Mouse (Mus musculus): Measurements from ENCODE around the gene Unc13c.

Unc13c gene

GRCm38 (mm10) chr9:73968641-73969121 is at the start of gene Unc13c:
Gene Unc13c, minus strand, starts transcription at chr9:73968966.
- no peak for DNase-seq (ENCODE audit: low read depth)

DNA sequence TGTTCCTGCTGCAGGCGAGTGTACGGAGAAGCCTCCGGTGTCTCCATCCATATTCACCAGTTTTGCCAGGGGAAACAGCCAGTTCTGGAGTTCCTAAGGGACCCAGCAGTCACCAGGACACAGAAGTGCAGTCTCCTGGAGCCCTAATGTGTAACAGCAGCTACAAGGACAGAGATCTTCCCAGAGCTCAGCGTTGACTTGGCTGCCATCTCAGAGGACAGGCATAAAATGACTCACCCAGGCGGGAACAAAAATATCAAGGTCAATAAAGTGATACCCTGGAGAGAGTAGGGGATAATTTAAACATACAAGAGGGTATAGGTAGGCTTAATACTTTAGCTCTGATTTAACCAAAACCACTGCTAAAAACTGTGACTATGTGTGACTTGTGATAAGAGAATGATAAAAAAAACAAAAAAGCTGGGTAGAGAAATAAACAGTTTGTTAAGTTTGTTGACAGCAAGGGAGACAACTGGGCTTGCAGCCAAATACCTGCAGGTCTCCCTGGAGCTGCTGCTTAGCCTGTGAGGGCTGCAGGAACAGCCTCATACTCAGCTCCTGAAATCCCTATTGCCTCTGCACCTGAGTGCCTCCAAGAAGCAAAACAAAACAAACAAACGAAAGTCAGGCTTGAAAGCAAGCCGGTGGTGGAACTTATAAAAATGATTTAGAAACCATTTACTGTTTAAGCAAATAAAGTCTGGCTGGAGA is 39.4 kb upstream of the Unc13c start:
- no peak for DNase-seq (ENCODE audit: low read depth)

GRCm38 (mm10) chr9:74002388-74002990 is 33.7 kb upstream of the Unc13c start:
- no peak for DNase-seq (ENCODE audit: low read depth)

DNA sequence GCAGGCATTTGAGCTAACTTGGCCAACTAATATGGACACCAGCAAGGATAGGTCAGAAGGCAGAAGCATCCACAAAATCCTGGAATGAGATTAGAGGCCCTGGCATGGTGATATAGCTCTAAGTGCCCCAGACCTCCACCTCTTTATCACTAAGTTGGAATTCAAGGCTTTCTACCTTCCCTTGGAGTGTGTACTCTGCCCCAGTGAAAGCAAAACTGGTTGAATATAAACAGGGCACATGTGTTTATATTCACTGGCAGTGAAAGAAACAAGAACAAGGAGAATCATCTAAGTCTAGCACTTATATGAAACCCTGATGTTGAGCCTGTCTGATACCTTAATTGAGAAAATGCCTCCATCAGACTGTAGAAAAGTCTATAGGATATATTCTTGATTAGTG is 19.3 kb upstream of the Unc13c start:
- DNase-seq (ENCODE audit: low read depth) = no peak

GRCm38 (mm10) chr9:73987236-73987635 is 18.5 kb upstream of the Unc13c start:
- no peak for DNase-seq (ENCODE audit: low read depth)

GRCm38 (mm10) chr9:73982597-73983344 is 14.0 kb upstream of the Unc13c start:
- peak; percentile 37 for DNase-seq (ENCODE audit: low read depth)

DNA sequence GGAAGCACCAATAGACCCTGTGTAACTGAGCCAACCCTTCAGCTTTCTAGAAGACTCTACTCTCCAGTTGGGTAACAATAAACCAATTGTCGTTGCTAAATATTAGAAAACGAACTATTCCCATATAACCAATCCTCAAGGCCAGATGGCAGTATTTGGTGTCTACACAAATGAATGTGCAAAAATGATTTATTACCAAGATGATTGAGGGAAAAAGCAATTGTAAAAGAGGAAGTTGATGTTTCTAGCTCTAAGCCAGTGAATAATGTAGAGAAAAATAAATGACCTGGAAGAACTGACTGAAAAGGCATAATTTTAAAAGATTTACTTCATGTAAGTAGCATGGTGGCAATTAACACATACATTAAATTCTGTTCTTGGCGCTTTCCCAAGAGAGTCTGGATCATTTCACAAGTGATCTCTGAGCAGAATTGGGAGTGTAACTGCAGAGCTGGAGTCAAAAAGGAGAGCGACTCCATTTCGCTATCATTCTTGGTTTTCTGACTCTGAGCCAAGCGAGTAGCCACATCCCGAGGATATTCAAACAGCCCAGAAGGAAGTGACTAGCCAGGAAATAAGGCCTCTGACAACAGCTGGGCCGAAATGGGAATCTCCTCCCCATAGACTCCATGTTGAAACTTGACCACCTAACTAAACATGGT is 3.7 kb upstream of the Unc13c start:
- no peak for DNase-seq (ENCODE audit: low read depth)

GRCm38 (mm10) chr9:73970717-73971116 is 2.0 kb upstream of the Unc13c start:
- no peak for DNase-seq (ENCODE audit: low read depth)

DNA sequence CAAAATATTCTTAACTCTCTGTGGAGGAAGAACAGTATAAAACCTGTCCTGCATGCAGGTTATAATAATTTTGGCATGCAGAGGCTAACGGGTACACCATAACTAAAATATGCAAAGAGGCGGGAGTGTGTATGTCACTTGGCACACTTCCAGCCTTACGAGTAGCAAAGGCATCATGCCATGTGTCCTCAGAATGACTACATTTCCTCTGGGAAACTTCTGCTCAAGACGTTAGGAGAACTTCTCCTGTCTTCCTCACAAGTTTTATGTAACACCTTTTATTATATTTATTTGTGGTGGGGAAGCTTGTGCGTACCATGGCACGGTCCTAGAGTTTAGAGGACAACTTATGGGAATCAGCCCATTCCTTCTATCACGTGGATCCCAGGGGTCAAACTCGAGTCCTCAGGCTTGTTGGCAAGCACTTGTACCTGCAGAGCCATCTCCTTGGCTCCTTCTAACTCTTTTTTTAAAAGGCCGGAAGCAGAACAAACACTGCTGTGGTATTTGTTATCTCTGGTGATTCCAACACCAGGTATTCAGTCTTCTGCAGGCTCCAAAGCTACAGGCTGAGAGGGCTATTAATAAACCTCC is 3.3 kb downstream of the Unc13c start:
- no peak for DNase-seq (ENCODE audit: low read depth)

- no peak for DNase-seq (ENCODE audit: low read depth)
These were observed 6.3 kb downstream of the Unc13c start for GRCm38 (mm10) chr9:73962471-73962870.

DNA sequence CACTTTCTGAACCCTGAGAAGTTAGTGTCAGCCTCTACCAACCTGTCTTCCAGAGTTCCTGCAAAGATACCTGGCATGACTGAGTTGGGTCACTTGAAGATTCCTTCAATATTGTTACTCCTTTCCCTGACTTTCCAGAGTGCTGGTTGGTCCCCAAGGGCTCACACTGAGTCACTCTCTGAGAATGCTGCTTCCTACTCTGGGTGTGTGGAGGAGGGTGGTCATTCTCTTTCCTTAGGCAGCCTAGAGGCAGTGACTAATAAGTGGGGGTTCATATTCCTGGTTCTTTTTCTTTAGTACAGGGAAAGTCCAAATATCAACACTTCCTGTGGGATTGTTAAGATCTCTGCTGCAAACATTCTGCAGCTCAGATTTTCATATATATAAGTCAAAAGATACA is 16.4 kb downstream of the Unc13c start:
- DNase-seq (ENCODE audit: low read depth) = no peak

DNA sequence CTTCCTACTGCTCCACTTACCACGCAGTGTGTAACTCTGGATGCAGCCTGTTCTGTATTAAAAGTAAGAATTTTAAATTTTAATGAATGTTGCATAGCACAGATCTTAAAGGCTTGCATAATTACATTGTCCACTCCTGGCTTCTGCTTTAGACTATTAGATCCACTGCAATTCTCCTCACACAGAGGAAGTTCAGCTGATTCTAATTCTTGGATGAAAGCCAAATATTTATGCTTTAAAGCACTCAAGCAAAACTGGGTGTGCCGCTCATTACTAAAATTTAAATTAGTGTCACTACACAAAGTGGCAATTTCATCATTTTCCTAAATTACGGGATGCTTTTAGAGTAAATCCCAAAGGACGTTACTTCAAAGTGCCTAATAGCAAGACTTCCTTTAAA is 17.2 kb downstream of the Unc13c start:
- no peak for DNase-seq (ENCODE audit: low read depth)

DNA sequence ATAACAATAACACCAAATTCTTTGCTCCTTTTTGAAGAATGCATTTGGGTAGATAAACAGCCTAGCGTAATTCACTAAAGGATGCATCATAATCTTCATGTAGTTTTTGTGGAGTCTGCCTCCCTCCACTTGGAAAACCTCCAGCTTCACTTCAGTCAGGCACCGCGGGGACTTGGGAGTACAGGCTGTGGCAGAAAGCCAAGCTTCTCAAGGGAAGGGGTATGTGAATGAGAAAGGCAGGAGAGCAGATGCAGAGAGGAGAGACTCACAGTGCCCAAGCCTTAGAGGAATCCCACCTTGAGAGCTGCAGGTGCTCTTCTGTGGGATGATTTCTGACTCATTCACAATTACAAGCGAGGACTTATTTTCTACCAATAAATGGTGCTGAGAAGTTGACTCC is 33.9 kb downstream of the Unc13c start:
- no peak for DNase-seq (ENCODE audit: low read depth)

DNA sequence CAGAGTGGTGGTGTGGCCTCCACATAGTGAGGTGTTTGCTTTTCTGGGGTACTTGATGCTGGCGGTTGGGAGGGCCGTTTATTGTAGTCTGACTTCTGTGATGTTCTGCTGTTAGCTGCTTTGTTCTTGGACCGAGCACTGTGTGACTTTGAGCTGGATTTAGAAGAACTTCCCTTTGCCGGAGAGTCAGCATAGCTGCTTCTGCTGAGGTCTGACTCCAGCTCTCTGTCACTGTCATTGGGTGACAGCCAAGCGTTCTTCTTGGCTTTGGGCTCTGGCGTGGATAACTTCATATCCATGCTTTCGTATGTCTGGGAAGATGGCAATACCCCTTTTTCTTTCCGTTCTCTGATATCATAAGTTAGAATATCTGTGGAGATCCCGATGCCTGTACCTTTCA is 36.8 kb downstream of the Unc13c start:
- DNase-seq (ENCODE audit: low read depth) = no peak

GRCm38 (mm10) chr9:73927276-73927675 is 41.5 kb downstream of the Unc13c start:
- DNase-seq (ENCODE audit: low read depth) = no peak

DNA sequence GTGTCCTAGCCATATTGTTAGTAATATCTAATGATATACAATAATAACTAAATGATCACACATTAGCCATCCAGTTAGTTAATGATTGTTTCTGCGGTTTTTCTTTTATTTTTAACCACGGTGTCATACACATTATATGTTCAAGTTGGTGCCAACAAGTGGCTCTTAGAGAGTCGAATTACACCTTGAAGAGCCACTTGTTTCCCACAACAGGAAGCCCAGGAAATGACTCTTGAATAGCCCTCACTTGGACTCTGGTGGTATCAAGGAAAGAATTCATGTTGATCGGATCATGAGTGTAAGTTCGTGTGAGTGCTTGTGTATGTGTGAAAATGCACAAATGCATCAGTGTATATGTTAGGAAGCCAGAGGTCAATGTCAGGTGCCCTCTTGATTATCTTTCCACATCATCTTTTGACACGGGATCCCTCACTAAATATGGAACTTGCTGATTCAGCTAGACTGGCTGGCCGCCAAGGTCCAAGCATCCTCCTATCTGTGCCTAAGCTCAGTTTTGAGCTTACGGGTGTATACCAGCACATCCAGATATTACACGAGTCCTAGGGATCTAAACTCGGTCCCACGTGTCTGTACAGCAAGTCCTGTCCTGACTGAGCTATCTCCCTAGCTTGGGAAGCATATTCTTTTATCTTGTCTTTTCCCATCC is 46.2 kb downstream of the Unc13c start:
- no peak for DNase-seq (ENCODE audit: low read depth)

- DNase-seq (ENCODE audit: low read depth) = no peak
These were observed 62.8 kb downstream of the Unc13c start for GRCm38 (mm10) chr9:73905959-73906358.

- DNase-seq (ENCODE audit: low read depth) = no peak
These were observed 70.2 kb downstream of the Unc13c start for GRCm38 (mm10) chr9:73898516-73898915.

- DNase-seq (ENCODE audit: low read depth) = no peak
These were observed 72.6 kb downstream of the Unc13c start for GRCm38 (mm10) chr9:73896210-73896609.

DNA sequence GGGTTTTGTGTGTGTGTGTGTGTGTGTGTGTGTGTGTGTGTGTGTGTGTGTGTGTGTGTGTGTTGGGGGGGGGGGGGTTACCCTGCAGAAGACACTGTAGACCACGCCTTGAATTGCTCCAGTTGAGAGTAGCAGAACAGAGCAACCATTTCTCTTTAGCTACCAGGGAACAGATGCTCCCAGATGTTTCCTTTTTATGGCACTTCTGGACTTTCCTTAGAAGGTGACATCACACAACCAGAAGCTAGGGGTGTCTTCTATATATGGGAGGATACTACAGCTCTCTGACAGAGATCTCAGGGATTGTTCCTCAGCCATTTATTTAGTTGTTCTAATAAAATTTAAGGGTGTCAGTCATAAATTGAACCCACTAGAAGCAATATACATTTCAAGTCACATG is 85.2 kb downstream of the Unc13c start:
- DNase-seq (ENCODE audit: low read depth) = no peak

- DNase-seq (ENCODE audit: low read depth) = no peak
These were observed 85.6 kb downstream of the Unc13c start for GRCm38 (mm10) chr9:73883143-73883542.
